Mouse (Mus musculus) liver, postnatal 0 days (tissue): ENCODE results near the gene Gipr. TPM values are rescaled to one million over a fixed set of nuclear protein-coding genes. Genes with fewer than 3 reads are reported as not detected.

Source experiments
- ATAC-seq: fragments of 200-750 bp; cut with Nextera tagmentation; 2 replicates; pipeline ENCODE4 v1.8.0; 2017; ENCODE audit warnings: mild to moderate bottlenecking, moderate library complexity
- DNase-seq: peaks from one replicate; pipeline ENCODE4 v3.0.0-alpha.2; 2016
- H3K27ac ChIP-seq: fragments of 300-500 bp; sonication (generic); 2 replicates; pipeline ENCODE4 v1.5.1; 2014; ENCODE audit warnings: antibody characterized with exemption, moderate library complexity, mild to moderate bottlenecking, low read depth
- H3K27me3 ChIP-seq: fragments of 300-500 bp; sonication (generic); 2 replicates; pipeline ENCODE4 v1.6.1; 2014; ENCODE audit warnings: low read length, control low read depth, mixed read lengths; ENCODE audit not compliant: insufficient read depth
- H3K36me3 ChIP-seq: fragments of 300-500 bp; sonication (generic); replicated peaks from 2 replicates; pipeline ENCODE4 v1.6.1; 2014; ENCODE audit warnings: mild to moderate bottlenecking, control low read depth, low read length, moderate library complexity, mixed read lengths; ENCODE audit not compliant: insufficient read depth
- H3K4me1 ChIP-seq: fragments of 300-500 bp; sonication (generic); 2 replicates; pipeline ENCODE4 v1.6.1; 2014; ENCODE audit warnings: antibody characterized with exemption, mild to moderate bottlenecking, control low read depth; ENCODE audit not compliant: insufficient read depth
- H3K4me2 ChIP-seq: fragments of 300-500 bp; sonication (generic); 2 replicates; pipeline ENCODE4 v1.6.1; 2014; ENCODE audit warnings: low read depth, mild to moderate bottlenecking, low read length, moderate library complexity, mixed read lengths
- H3K4me3 ChIP-seq: fragments of 300-500 bp; sonication (generic); 2 replicates; pipeline ENCODE4 v1.5.1; 2014; ENCODE audit warnings: low read depth, low read length
- H3K9ac ChIP-seq: fragments of 300-500 bp; sonication (generic); replicated peaks from 2 replicates; pipeline ENCODE4 v1.6.1; 2014; ENCODE audit warnings: mild to moderate bottlenecking, moderate library complexity
- H3K9me3 ChIP-seq: fragments of 300-500 bp; sonication (generic); 2 replicates; pipeline ENCODE4 v1.6.1; 2016; ENCODE audit warnings: mild to moderate bottlenecking, control low read depth, low read length, mixed read lengths
- CTCF ChIP-seq: sonication (generic); IDR thresholded peaks from 2 replicates; pipeline ENCODE4 v1.5.1; 2016; ENCODE audit warnings: antibody characterized with exemption, low read depth
- EP300 ChIP-seq: IDR thresholded peaks from 2 replicates; pipeline ENCODE4 v1.6.1; 2016; ENCODE audit warnings: antibody characterized with exemption, low read depth, mild to moderate bottlenecking
- WGBS: fragments of 180-500 bp; shearing (Covaris S2); extraction: QIAGEN DNeasy Blood & Tissue Kit; methylation state at CpG from one replicate; pipeline ENCODE4 v1.1.7; 2014; ENCODE audit not compliant: insufficient replicate concordance; 5-methylcytosine and 5-hydroxymethylcytosine counted together
- microRNA counts: library from miRNA; unstranded; fragments of <30 nt; microRNA quantifications from one replicate; lab custom pipeline; 2015
- microRNA-seq: library from miRNA; unstranded; fragments of <30 nt; microRNA quantifications from one replicate; pipeline ENCODE4, GENCODE M21; 2016
- polyA plus RNA-seq: library from polyadenylated mRNA; unstranded; fragments of >200 nt; fragmentation: Nextera tagmentation; extraction: Ambion mirVana; gene quantifications from 2 replicates; pipeline ENCODE4 v1.2.1, GENCODE M21; 2015

Gene Gipr
- polyA plus RNA-seq, 1 experiment from 2014 or later: 0.04 TPM

GRCm38 (mm10) chr7:19119631-19120429 is 46.1 kb downstream of the Gipr start, which contains the start of gene Fbxo46:
TSS of gene Fbxo46 (plus strand) at chr7:19119859.
- H3K9me3 ChIP-seq: no peaks in the 10 kb centered on the region
- DNase-seq: peak; percentile 91
- no peaks in the 10 kb centered on the region for H3K36me3 ChIP-seq
- H3K27ac ChIP-seq: peak within 1 kb of the TSS; percentile 49
- peak within 1 kb of the TSS; percentile 75 for H3K4me3 ChIP-seq
- H3K4me2 ChIP-seq: peak within 1 kb of the TSS; percentile 89
- H3K4me1 ChIP-seq: peaks cover 21% of the 10 kb centered on the region
- no peaks in the 10 kb centered on the region for H3K27me3 ChIP-seq
- peak; percentile 98 for ATAC-seq
- 1% methylated on average over 34 of the region's 34 CpGs for WGBS
- TF ChIP-seq CTCF (no peak), EP300 (no peak)
- peak within 1 kb of the TSS; percentile 75 for H3K9ac ChIP-seq

DNA sequence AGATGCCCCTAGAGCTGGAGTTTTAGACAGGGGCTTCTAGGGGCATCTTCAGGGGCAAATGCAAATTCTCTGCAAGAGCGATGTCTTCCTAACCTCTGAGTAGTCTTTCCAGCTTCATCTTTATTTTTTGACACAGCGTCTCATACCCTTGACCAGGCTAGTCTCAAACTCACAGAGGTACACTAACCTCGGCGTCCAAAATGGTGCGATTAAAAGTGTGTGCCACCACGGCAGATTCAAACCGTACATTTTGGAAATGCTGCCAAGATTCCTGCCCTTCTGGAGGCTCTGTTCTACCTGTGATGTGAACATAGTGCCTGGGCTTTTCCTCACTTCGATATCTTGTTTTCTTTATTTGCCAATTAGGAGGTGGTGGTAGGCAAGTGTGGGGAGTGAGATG is 46.8 kb downstream of the Gipr start:
- Histone ChIP-seq H3K9ac (no peak overlapping the region), H3K27ac (no peak overlapping the region), H3K27me3 (no peaks in the 10 kb centered on the region), H3K4me2 (peak overlapping the region; percentile 48), H3K4me3 (no peak overlapping the region), H3K36me3 (no peaks in the 10 kb centered on the region), H3K4me1 (peaks cover 21% of the 10 kb centered on the region), H3K9me3 (no peaks in the 10 kb centered on the region)
- ATAC-seq (no peak), DNase-seq (no peak)
- WGBS: 91% methylated on average over 8 of the region's 8 CpGs
- TF ChIP-seq CTCF (no peak), EP300 (no peak)

GRCm38 (mm10) chr7:19118028-19118771 is 47.7 kb downstream of the Gipr start, which contains the start of gene Gm4969:
TSS of gene Gm4969 (minus strand) at chr7:19118368.
- WGBS: 32% methylated on average over 63 of the region's 64 CpGs
- peak; percentile 37; the same call in 1 of the 2 replicates for TF ChIP-seq CTCF
- TF ChIP-seq EP300: no peak

DNA sequence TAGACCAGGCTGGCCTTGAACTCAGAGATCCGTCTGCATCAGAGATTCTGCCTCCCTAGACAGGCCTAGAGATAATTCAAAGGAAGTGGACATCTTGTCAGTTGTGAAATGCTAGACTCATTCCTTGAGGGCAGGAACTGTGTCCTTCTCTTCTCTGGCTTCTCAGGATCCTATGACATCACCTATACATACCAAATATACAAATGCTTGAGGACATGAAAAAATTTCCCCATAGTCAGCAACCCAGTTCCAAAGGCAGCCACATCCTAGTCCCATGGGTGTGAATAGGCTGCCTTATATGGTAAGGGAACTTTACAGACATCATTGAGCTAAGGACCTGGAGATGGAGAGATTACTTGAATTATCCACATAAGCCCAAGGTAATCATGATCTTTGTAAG is 56.4 kb downstream of the Gipr start:
- no peak for ATAC-seq

More at GRCm38 (mm10) chr7:19118028-19118771, 47.7 kb downstream of the Gipr start, which contains the start of gene Gm4969:
- Histone ChIP-seq H3K4me3 (no peak within 1 kb of the TSS), H3K27me3 (no peaks in the 10 kb centered on the region), H3K9ac (no peak within 1 kb of the TSS), H3K36me3 (no peaks in the 10 kb centered on the region), H3K4me1 (peaks cover 21% of the 10 kb centered on the region), H3K4me2 (peak within 1 kb of the TSS; percentile 48), H3K9me3 (no peaks in the 10 kb centered on the region), H3K27ac (no peak within 1 kb of the TSS)
- peak; percentile 72 for DNase-seq
- peak; percentile 16; the same call in 1 of the 2 replicates for ATAC-seq

GRCm38 (mm10) chr7:19107436-19107835 is 58.5 kb downstream of the Gipr start:
- H3K27me3 ChIP-seq: no peaks in the 10 kb centered on the region
- H3K27ac ChIP-seq: no peak overlapping the region
- H3K9me3 ChIP-seq: no peaks in the 10 kb centered on the region
- H3K9ac ChIP-seq: no peak overlapping the region
- no peak overlapping the region for H3K4me2 ChIP-seq
- 51% methylated on average over 3 of the region's 3 CpGs for WGBS
- H3K36me3 ChIP-seq: no peaks in the 10 kb centered on the region
- no peak for ATAC-seq
- peaks cover 9% of the 10 kb centered on the region for H3K4me1 ChIP-seq
- no peak for TF ChIP-seq EP300
- H3K4me3 ChIP-seq: no peak overlapping the region
- DNase-seq: no peak

More for the DNA sequence above, 56.4 kb downstream of the Gipr start:
- H3K4me3 ChIP-seq: no peak overlapping the region
- H3K4me1 ChIP-seq: peaks cover 9% of the 10 kb centered on the region
- H3K36me3 ChIP-seq: no peaks in the 10 kb centered on the region
- H3K4me2 ChIP-seq: no peak overlapping the region
- H3K9me3 ChIP-seq: no peaks in the 10 kb centered on the region
- TF ChIP-seq CTCF (no peak), EP300 (no peak)
- WGBS: 78% methylated on average over 1 of the region's 1 CpGs
- H3K9ac ChIP-seq: no peak overlapping the region
- no peak overlapping the region for H3K27ac ChIP-seq
- H3K27me3 ChIP-seq: no peaks in the 10 kb centered on the region
- DNase-seq: no peak

MicroRNA genes within 50 kb of the gene (microRNA counts, 519-probe panel; counts per million panel counts)
- not detected for microRNA mmu-miR-330 (lab: Ali Mortazavi, UCI)

Small RNA genes within 50 kb of the gene (microRNA-seq; reads per million reads assigned to microRNA genes)
- 240 reads per million, percentile 54 among the genes with 10 or more reads in this experiment for gene Mir330

Other genes starting within 250 kb of the Gipr start
- 0.08 and 0.12 TPM in 2 replicates for gene Nova2, start 240.2 kb downstream of the Gipr start, polyA plus RNA-seq
- gene Nanos2, start 178.7 kb downstream of the Gipr start, polyA plus RNA-seq: not detected in 2 replicates
- 0.39 and 0.55 TPM in 2 replicates for gene Mypop, start 174.9 kb downstream of the Gipr start, polyA plus RNA-seq
- 6.3 and 8.8 TPM in 2 replicates for gene Irf2bp1, start 162.1 kb downstream of the Gipr start, polyA plus RNA-seq
- gene Foxa3, start 142.6 kb downstream of the Gipr start, polyA plus RNA-seq: 61.0 and 84.0 TPM in 2 replicates
- gene Sympk, start 141.8 kb downstream of the Gipr start, polyA plus RNA-seq: 6.9 and 7.1 TPM in 2 replicates
- not detected in 2 replicates for gene Rsph6a, start 111.4 kb downstream of the Gipr start, polyA plus RNA-seq
- gene Dmwd, start 89.9 kb downstream of the Gipr start, polyA plus RNA-seq: 3.2 and 4.6 TPM in 2 replicates
- 14.2 and 17.6 TPM in 2 replicates for gene Dmpk, start 82.3 kb downstream of the Gipr start, polyA plus RNA-seq
- 0.78 and 0.82 TPM in 2 replicates for gene Six5, start 71.5 kb downstream of the Gipr start, polyA plus RNA-seq
- gene Gm4969, start 47.8 kb downstream of the Gipr start, polyA plus RNA-seq: 0.17 TPM in 1 of 2 replicates, not detected in the other
- 3.2 and 3.6 TPM in 2 replicates for gene Fbxo46, start 46.3 kb downstream of the Gipr start, polyA plus RNA-seq
- 5.2 and 5.8 TPM in 2 replicates for gene Qpctl, start 16.8 kb downstream of the Gipr start, polyA plus RNA-seq
- 38.9 and 41.0 TPM in 2 replicates for gene Snrpd2, start 16.4 kb downstream of the Gipr start, polyA plus RNA-seq
- gene Eml2, start 10.3 kb upstream of the Gipr start, polyA plus RNA-seq: 3.3 and 3.4 TPM in 2 replicates
- 0.74 and 0.83 TPM in 2 replicates for gene Gpr4, start 46.4 kb upstream of the Gipr start, polyA plus RNA-seq
- gene Opa3, start 62.2 kb upstream of the Gipr start, polyA plus RNA-seq: 8.7 and 9.7 TPM in 2 replicates
- gene Vasp, start 105.7 kb upstream of the Gipr start, polyA plus RNA-seq: 36.2 and 36.4 TPM in 2 replicates
- gene Ppm1n, start 113.9 kb upstream of the Gipr start, polyA plus RNA-seq: 0.15 TPM in 1 of 2 replicates, not detected in the other
- 1.5 and 4.6 TPM in 2 replicates for gene Rtn2, start 116.5 kb upstream of the Gipr start, polyA plus RNA-seq
- 0.06 TPM in 1 of 2 replicates, not detected in the other for gene Fosb, start 143.9 kb upstream of the Gipr start, polyA plus RNA-seq
- gene Ercc1, start 178.7 kb upstream of the Gipr start, polyA plus RNA-seq: 9.6 and 9.8 TPM in 2 replicates
- 7.7 and 7.8 TPM in 2 replicates for gene Cd3eap, start 193.4 kb upstream of the Gipr start, polyA plus RNA-seq
- 0.47 and 0.69 TPM in 2 replicates for gene Ppp1r13l, start 193.6 kb upstream of the Gipr start, polyA plus RNA-seq
- 3.8 and 4.6 TPM in 2 replicates for gene Ercc2, start 215.9 kb upstream of the Gipr start, polyA plus RNA-seq
- 0.12 and 0.32 TPM in 2 replicates for gene Klc3, start 238.0 kb upstream of the Gipr start, polyA plus RNA-seq
- gene Ckm, start 238.6 kb upstream of the Gipr start, polyA plus RNA-seq: 5.3 and 94.1 TPM in 2 replicates